31 mouse cellular contexts compared by ENCODE assay signal in the genomic region with DNA sequence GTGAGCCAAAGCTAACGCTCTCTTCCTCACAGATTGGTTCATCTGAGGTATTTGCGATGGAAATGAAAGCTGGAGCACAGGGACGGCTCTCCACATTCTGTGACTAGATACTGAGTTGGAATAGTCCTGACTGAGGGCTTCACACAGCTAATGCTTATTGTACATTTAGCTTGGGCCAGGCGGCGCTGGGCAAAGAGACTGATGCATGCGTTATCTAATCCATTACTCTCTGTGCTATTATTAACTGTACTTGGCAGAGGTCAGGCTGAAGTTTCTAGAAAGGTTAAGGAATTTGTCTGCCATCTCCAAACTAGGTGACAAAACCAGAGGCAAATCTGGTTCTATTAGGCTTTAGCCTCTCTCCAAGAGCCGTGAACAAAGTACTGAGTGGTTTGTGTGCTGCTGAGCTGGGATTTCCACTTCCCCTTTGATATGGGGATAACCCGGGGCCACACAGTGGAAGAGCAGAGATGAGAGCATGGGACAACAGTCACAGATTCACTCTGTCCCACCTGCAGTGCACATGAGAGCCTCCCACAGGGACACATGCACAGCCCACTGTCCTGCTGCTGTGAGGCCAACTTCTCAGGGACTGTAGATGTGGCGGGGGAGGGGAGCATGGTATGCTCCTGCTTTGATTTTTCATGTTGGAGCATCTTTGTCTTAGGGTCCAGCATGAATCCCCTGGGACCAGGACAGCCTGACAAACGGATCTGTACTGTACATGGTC.
DNase-seq lines count a peak whose midpoint lies in the region; ATAC-seq and TF ChIP-seq lines count a peak whose summit lies in the region.
"Had no signal": no experiment of that assay in that cellular context is flagged by ENCODE, and none has a peak within 500 bp of the region (broad histone marks: within the 10 kb centered on the region; RNA-seq: fewer than 3 reads in every experiment).

No protein-coding gene starts in this region.

- WGBS in spleen, adult 2 months, result 74% methylated on average over 10 of the region's 10 CpGs
- WGBS in heart, embryonic 11.5 days (ENCODE audit: insufficient replicate concordance), result 46% methylated on average over 10 of the region's 10 CpGs
- 32% methylated on average over 10 of the region's 10 CpGs for WGBS in heart, postnatal 0 days
- WGBS in forebrain, embryonic 13.5 days, result 85% methylated on average over 10 of the region's 10 CpGs

- no peak for TF ChIP-seq EP300 in heart, postnatal 0 days (IDR thresholded peaks at IDR 0.05; ENCODE audit: low read depth)

- no peak overlapping the region for H3K4me3 ChIP-seq in spleen, adult 2 months (ENCODE audit: extremely low read depth, insufficient read depth, insufficient read length)
- no peak overlapping the region for H3K4me3 ChIP-seq in heart, embryonic 11.5 days (ENCODE audit: low read depth, low read length)
- no peak overlapping the region for H3K4me3 ChIP-seq in heart, postnatal 0 days (ENCODE audit: low read depth, low read length)
- H3K4me3 ChIP-seq in forebrain, embryonic 13.5 days, result no peak overlapping the region
- H3K4me3 ChIP-seq: embryonic facial prominence, embryonic 13.5 days; kidney, embryonic 15.5 days; limb, embryonic 12.5 days; liver, embryonic 12.5 days; megakaryocyte, embryonic 14.5 days; myocyte; neural tube, embryonic 13.5 days; stomach, embryonic 15.5 days had no signal

- TF ChIP-seq CTCF in spleen, adult 2 months (IDR thresholded peaks at IDR 0.05; ENCODE audit: extremely low read depth, insufficient read depth, insufficient read length, insufficient replicate concordance), result no peak
- TF ChIP-seq CTCF in heart, postnatal 0 days (IDR thresholded peaks at IDR 0.05; ENCODE audit: low read depth), result no peak

- H3K27me3 ChIP-seq in spleen, adult 2 months (ENCODE audit: control insufficient read depth, insufficient read depth, low read length), result no peaks in the 10 kb centered on the region
- no peaks in the 10 kb centered on the region for H3K27me3 ChIP-seq in heart, embryonic 11.5 days (ENCODE audit: control insufficient read depth, insufficient read depth, low read length)
- no peaks in the 10 kb centered on the region for H3K27me3 ChIP-seq in heart, postnatal 0 days (ENCODE audit: control insufficient read depth, insufficient read depth, low read length)
- no peaks in the 10 kb centered on the region for H3K27me3 ChIP-seq in forebrain, embryonic 13.5 days
- H3K27me3 ChIP-seq: embryonic facial prominence, embryonic 13.5 days; kidney, embryonic 15.5 days; liver, embryonic 12.5 days; neural tube, embryonic 13.5 days; stomach, embryonic 15.5 days had no signal

- no peak overlapping the region for H3K4me2 ChIP-seq in heart, embryonic 11.5 days
- no peak overlapping the region for H3K4me2 ChIP-seq in heart, postnatal 0 days (ENCODE audit: low read depth, low read length)
- no peak overlapping the region for H3K4me2 ChIP-seq in forebrain, embryonic 13.5 days
- H3K4me2 ChIP-seq: embryonic facial prominence, embryonic 13.5 days; kidney, embryonic 15.5 days; limb, embryonic 12.5 days; liver, embryonic 12.5 days; neural tube, embryonic 13.5 days; stomach, embryonic 15.5 days had no signal

- 0 out of 2 replicates have a peak overlapping the region, but pooled peaks have one; percentile 27 for H3K27ac ChIP-seq in spleen, adult 2 months (ENCODE audit: insufficient read depth, low read length)
- peak overlapping the region; percentile 65 for H3K27ac ChIP-seq in heart, embryonic 11.5 days (ENCODE audit: low read depth, low read length)
- peak overlapping the region; percentile 83 for H3K27ac ChIP-seq in heart, postnatal 0 days (ENCODE audit: low read depth)
- H3K27ac ChIP-seq in forebrain, embryonic 13.5 days, result no peak overlapping the region
- H3K27ac ChIP-seq: embryonic facial prominence, embryonic 13.5 days; hindbrain, postnatal 0 days; kidney, embryonic 15.5 days; limb, embryonic 12.5 days; liver, embryonic 12.5 days; neural tube, embryonic 13.5 days; stomach, embryonic 15.5 days had no signal

- no peaks in the 10 kb centered on the region for H3K4me1 ChIP-seq in spleen, adult 2 months (ENCODE audit: control insufficient read depth, insufficient read depth, insufficient read length)
- H3K4me1 ChIP-seq in heart, embryonic 11.5 days (ENCODE audit: control insufficient read depth, insufficient read depth, low read length), result peaks cover 13% of the 10 kb centered on the region
- peaks cover 19% of the 10 kb centered on the region; the same call in 1 of the 2 replicates for H3K4me1 ChIP-seq in heart, postnatal 0 days (ENCODE audit: control insufficient read depth, insufficient read depth)
- H3K4me1 ChIP-seq in forebrain, embryonic 13.5 days, result no peaks in the 10 kb centered on the region
- H3K4me1 ChIP-seq: embryonic facial prominence, embryonic 13.5 days; kidney, embryonic 15.5 days; limb, embryonic 12.5 days; liver, embryonic 12.5 days; stomach, embryonic 15.5 days had no signal

- H3K9ac ChIP-seq in heart, embryonic 11.5 days (ENCODE audit: low read depth, low read length), result no peak overlapping the region
- H3K9ac ChIP-seq in heart, postnatal 0 days (replicated peaks; ENCODE audit: low read depth, low read length), result no peak overlapping the region
- H3K9ac ChIP-seq in forebrain, embryonic 13.5 days, result no peak overlapping the region
- H3K9ac ChIP-seq: embryonic facial prominence, embryonic 13.5 days; kidney, embryonic 15.5 days; limb, embryonic 12.5 days; liver, embryonic 12.5 days; neural tube, embryonic 13.5 days; stomach, embryonic 15.5 days had no signal

- ATAC-seq in heart, embryonic 11.5 days (replicated peaks; ENCODE audit: insufficient number of reproducible peaks, low FRiP score, low TSS enrichment), result peak; percentile 26; the same call in 1 of the 2 replicates
- peak; percentile 83 for ATAC-seq in heart, postnatal 0 days (ENCODE audit: insufficient read depth, low read depth)
- no peak for ATAC-seq in forebrain, embryonic 13.5 days
- ATAC-seq: activated CD4-positive, CD25-positive, alpha-beta regulatory T cell, adult 4 months; forebrain, embryonic 14.5 days; intestine, postnatal 0 days; liver, embryonic 12.5 days had no signal

- H3K9me3 ChIP-seq in heart, embryonic 11.5 days (replicated peaks; ENCODE audit: control insufficient read depth, low read length), result no peaks in the 10 kb centered on the region
- no peaks in the 10 kb centered on the region for H3K9me3 ChIP-seq in heart, postnatal 0 days (replicated peaks; ENCODE audit: control insufficient read depth, low read length)
- H3K9me3 ChIP-seq in forebrain, embryonic 13.5 days (replicated peaks), result no peaks in the 10 kb centered on the region
- H3K9me3 ChIP-seq: embryonic facial prominence, embryonic 13.5 days; kidney, embryonic 15.5 days; limb, embryonic 12.5 days; liver, embryonic 12.5 days; megakaryocyte, embryonic 14.5 days; neural tube, embryonic 13.5 days; stomach, embryonic 15.5 days had no signal

- TF ChIP-seq POLR2A in spleen, adult 2 months (IDR thresholded peaks at IDR 0.05; ENCODE audit: low read depth, low read length), result no peak

- no peak for DNase-seq in spleen, adult 2 months (ENCODE audit: low read depth in 1 of 2, low spot score in 2 of 2)
- no peak for DNase-seq in spleen, adult 18-20 months
- DNase-seq in heart, postnatal 0 days (ENCODE audit: low spot score), result peak; percentile 53
- no peak for DNase-seq in lung, postnatal 25 days (ENCODE audit: low spot score)
- DNase-seq in cerebellum, adult 9-10 months, result no peak
- DNase-seq in gastrocnemius, postnatal 25 days, result no peak
- DNase-seq: adrenal gland, postnatal 10 days; cerebellum, adult 18-20 months; cerebellum, postnatal 36 days; embryo, embryonic 11 days; gastrocnemius, postnatal 10 days; kidney, postnatal 36 days; layer of hippocampus, postnatal 36 days; lung, adult 2 months; lung, postnatal 14 days; midbrain, embryonic 14.5 days; thymus, postnatal 25 days had no signal

- no peaks in the 10 kb centered on the region for H3K36me3 ChIP-seq in spleen, adult 2 months (ENCODE audit: control insufficient read depth, insufficient read depth, low read length)
- H3K36me3 ChIP-seq in heart, embryonic 11.5 days (ENCODE audit: control insufficient read depth, insufficient read depth, low read length), result no peaks in the 10 kb centered on the region
- no peaks in the 10 kb centered on the region for H3K36me3 ChIP-seq in heart, postnatal 0 days (replicated peaks; ENCODE audit: control insufficient read depth, insufficient read depth, low read length)
- no peaks in the 10 kb centered on the region for H3K36me3 ChIP-seq in forebrain, embryonic 13.5 days (ENCODE audit: poor library complexity, severe bottlenecking)
- H3K36me3 ChIP-seq: embryonic facial prominence, embryonic 13.5 days; kidney, embryonic 15.5 days; limb, embryonic 12.5 days; liver, embryonic 12.5 days; neural tube, embryonic 13.5 days; stomach, embryonic 15.5 days had no signal
